Mouse (Mus musculus) lung, adult 2 months (tissue): ENCODE data around the gene Snrpc. TPM values are rescaled to one million over a fixed set of nuclear protein-coding genes. Genes with fewer than 3 reads are reported as not detected.
"Not testable (repeated sequence)": the region's sequence is repeated elsewhere in the genome, so short reads cannot be mapped to it uniquely, and the experiment has no call there.

Experiments
- DNase-seq: peaks from one replicate; pipeline ENCODE4 v3.0.0; 2022
- H3K4me1 ChIP-seq: fragments of 200-500 bp; 2 replicates; pipeline ENCODE4 v1.6.1; 2011; ENCODE audit warnings: low read length; ENCODE audit not compliant: control insufficient read depth, insufficient read depth
- H3K4me3 ChIP-seq: fragments of 200-500 bp; replicated peaks from 2 replicates; pipeline ENCODE3; 2011; ENCODE audit warnings: low read depth, mild to moderate bottlenecking, control low read depth, low read length; ENCODE audit errors: extremely low read depth
- CTCF ChIP-seq: fragments of 200-500 bp; IDR thresholded peaks from 2 replicates; pipeline ENCODE4 v1.5.1; 2011; ENCODE audit warnings: mild to moderate bottlenecking, low read length, control low read depth; ENCODE audit not compliant: insufficient read depth
- POLR2A ChIP-seq: fragments of 200-500 bp; IDR thresholded peaks from 2 replicates; pipeline ENCODE4 v1.6.1; 2011; ENCODE audit warnings: low read depth, mild to moderate bottlenecking, control low read depth, low read length, borderline replicate concordance; ENCODE audit errors: extremely low read depth
- WGBS: fragments of 180-500 bp; shearing (Covaris S2); methylation state at CpG from one replicate; pipeline ENCODE4 v1.1.7; 2018; 5-methylcytosine and 5-hydroxymethylcytosine counted together
- polyA plus RNA-seq: library from polyadenylated mRNA; depleted of rRNA; stranded (reverse); fragments of >200 nt; gene quantifications from 2 replicates; pipeline ENCODE4 v1.2.3, GENCODE M21; 2012; rRNA removed

The Snrpc gene
- polyA plus RNA-seq = 81.0 and 90.0 TPM in 2 replicates

DNA sequence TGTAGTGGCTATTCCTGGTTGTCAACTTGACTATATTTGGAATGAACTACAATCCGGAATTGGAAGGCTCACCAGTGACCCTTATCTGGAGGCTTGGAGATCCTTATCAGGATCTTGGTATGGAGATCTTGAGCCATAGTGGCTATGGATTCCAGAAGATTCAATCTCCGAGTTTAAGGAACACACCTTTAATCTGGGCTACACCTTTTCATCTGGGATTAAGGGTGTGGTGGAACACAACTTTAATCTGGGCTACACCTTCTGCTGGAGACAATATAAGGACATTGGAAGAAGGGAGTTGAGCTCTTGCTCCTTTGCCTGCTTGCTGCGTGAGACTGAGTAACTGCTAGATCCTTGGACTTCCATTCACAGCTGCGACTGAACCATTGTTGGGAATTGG is at the start of gene Snrpc:
Gene Snrpc, plus strand, starts transcription at position 301 of the 400 bp plus-strand sequence.
- not testable (repeated sequence) for DNase-seq

GRCm38 (mm10) chr17:27788456-27789172 is 49.3 kb upstream of the Snrpc start:
- Histone ChIP-seq H3K4me3 (no peak overlapping the region), H3K4me1 (peaks cover 15% of the 10 kb centered on the region)
- TF ChIP-seq CTCF = no peak
- TF ChIP-seq POLR2A = no peak
- no peak for DNase-seq
- 75% methylated on average over 6 of the region's 6 CpGs for WGBS

More for the DNA sequence above, at the start of gene Snrpc:
- 75% methylated on average over 4 of the region's 4 CpGs for WGBS
- H3K4me1 ChIP-seq, H3K4me3 ChIP-seq: not testable (repeated sequence)

- DNase-seq = no peak
- TF ChIP-seq POLR2A = no peak
- 56% methylated on average over 5 of the region's 5 CpGs for WGBS
- H3K4me1 ChIP-seq = peaks cover 17% of the 10 kb centered on the region
- H3K4me3 ChIP-seq = no peak overlapping the region
Measured at GRCm38 (mm10) chr17:27790015-27790414, 47.9 kb upstream of the Snrpc start.

DNA sequence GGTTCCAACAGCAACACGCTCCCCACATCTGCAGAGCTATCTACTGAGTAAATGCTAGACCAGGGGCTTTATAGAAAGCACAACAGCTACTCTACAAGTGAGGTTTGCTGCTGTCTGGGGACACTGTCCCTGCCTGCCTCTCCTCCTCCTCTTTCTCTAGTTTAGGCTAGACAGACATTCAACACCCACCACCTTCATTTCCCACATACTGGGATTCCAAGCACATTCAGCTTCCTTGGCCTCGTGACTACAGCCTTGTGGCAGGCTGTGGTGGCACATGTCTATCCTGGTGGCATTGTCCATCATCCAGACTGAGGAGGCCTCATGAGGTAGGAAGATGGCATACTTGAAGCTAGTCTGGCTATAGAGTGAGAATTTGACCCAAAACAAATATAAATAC is 47.0 kb upstream of the Snrpc start:
- 87% methylated on average over 2 of the region's 2 CpGs for WGBS
- TF ChIP-seq POLR2A = no peak
- TF ChIP-seq CTCF = no peak
- Histone ChIP-seq H3K4me3 (no peak overlapping the region), H3K4me1 (peaks cover 17% of the 10 kb centered on the region)
- no peak for DNase-seq

DNA sequence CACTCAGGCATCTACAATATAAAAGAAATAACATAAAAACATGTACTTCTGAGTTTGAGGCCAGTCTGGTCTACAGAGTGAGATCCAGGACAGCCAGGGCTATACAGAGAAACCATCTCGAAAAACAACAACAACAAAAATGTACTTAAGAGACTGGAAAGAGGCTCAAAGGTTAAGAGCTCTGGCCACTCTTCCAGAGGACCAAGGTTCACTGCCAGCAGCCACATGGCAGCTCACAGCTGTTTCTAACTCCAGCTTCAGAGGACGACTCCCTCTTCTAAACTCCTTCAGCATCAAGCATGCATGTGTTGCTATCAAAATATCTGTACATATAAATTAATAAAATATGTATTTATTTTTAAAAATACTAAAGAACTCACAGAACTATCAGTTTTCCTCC is 46.4 kb upstream of the Snrpc start:
- Histone ChIP-seq H3K4me1 (peaks cover 22% of the 10 kb centered on the region), H3K4me3 (no peak overlapping the region)
- no peak for DNase-seq
- WGBS = 51% methylated on average over 2 of the region's 2 CpGs
- TF ChIP-seq CTCF (no peak), POLR2A (no peak)

GRCm38 (mm10) chr17:27792516-27792915 is 45.4 kb upstream of the Snrpc start:
- Histone ChIP-seq H3K4me1 (peaks cover 26% of the 10 kb centered on the region), H3K4me3 (no peak overlapping the region)
- DNase-seq = no peak
- no peak for TF ChIP-seq CTCF
- TF ChIP-seq POLR2A = no peak
- 34% methylated on average over 4 of the region's 4 CpGs for WGBS

DNA sequence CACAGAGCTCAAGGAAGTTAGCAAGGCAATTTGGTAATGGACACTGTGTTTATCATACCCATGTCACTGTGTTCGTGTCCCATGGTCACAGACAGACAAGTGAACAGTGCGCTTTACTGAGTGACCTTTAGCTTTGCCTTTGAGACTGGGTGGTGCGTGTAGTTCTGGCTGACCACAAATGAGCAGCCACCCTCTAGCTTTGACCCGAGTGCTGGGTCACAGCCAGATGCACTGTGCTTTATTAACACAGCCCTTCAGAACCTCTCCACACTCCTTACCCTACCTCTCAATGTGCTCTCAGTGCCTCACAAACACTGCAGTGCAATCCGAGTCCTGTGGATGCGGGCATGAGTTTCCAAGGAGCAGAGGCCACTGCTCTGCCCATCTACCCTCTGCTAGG is 44.8 kb upstream of the Snrpc start:
- 55% methylated on average over 6 of the region's 6 CpGs for WGBS
- peak; percentile 71 for DNase-seq
- TF ChIP-seq POLR2A = no peak
- TF ChIP-seq CTCF = no peak

GRCm38 (mm10) chr17:27796780-27797179 is 41.2 kb upstream of the Snrpc start:
- Histone ChIP-seq H3K4me1 (peaks cover 31% of the 10 kb centered on the region), H3K4me3 (no peak overlapping the region)
- peak; percentile 48 for DNase-seq
- no peak for TF ChIP-seq CTCF
- no peak for TF ChIP-seq POLR2A
- 48% methylated on average over 6 of the region's 6 CpGs for WGBS

More for the DNA sequence above, 44.8 kb upstream of the Snrpc start:
- Histone ChIP-seq H3K4me3 (no peak overlapping the region), H3K4me1 (peaks cover 30% of the 10 kb centered on the region)

DNA sequence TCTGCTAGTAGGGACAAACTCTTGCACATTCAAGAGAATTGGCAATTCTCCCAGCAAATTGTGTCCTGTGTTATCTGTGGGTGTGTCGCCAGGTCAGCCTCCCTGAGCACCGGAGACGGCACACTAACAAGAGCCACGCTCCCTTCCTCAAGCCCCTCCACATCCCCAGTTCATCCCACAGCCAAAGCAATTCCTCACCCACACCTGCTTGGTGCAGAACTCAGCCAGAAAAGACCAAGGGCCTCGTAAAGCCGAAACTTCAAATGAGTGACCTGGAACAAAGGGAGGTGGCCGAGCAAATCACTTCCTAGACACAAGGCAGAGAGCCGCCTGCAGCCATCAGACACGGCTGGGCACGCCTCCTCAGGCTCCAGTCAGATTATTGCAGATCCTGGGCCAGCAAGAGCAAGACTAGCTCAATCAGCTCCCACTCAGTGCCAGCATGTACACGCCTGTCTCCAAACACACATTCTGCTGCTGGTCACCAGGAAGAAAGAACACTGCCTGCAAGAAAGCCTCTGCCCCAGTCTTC is 40.5 kb upstream of the Snrpc start:
- Histone ChIP-seq H3K4me3 (peak overlapping the region; percentile 15), H3K4me1 (peaks cover 31% of the 10 kb centered on the region)
- TF ChIP-seq CTCF = no peak
- TF ChIP-seq POLR2A = no peak
- peak; percentile 23 for DNase-seq
- WGBS = 13% methylated on average over 11 of the region's 11 CpGs

- 21% methylated on average over 16 of the region's 16 CpGs for WGBS
- no peak for TF ChIP-seq CTCF
- no peak overlapping the region for H3K4me3 ChIP-seq
- peaks cover 37% of the 10 kb centered on the region for H3K4me1 ChIP-seq
- DNase-seq = peak; percentile 30
Measured at GRCm38 (mm10) chr17:27799771-27800584, 38.0 kb upstream of the Snrpc start.
